Mouse (Mus musculus): Measurements from ENCODE around the gene Spg20. TPM values are rescaled to one million over a fixed set of nuclear protein-coding genes. Genes with fewer than 3 reads are reported as not detected.

Gene Spg20
- polyA plus RNA-seq, 1 experiment from 2014 or later = 14.1 TPM

GRCm38 (mm10) chr3:55084781-55085180, 27.1 kb upstream of the Spg20 start:
- ATAC-seq (ENCODE audit: low FRiP score, low read depth) = no peak; the same call in 1 of the 2 replicates
- Histone ChIP-seq H3K27me3 (0 out of 2 replicates have a peak, but pooled peaks cover 2% of the 10 kb centered on the region), H3K36me3 (no peaks in the 10 kb centered on the region), H3K27ac (replicated peaks) (no peak overlapping the region), H3K4me2 (no peak overlapping the region), H3K9ac (no peak overlapping the region), H3K4me3 (no peak overlapping the region), H3K4me1 (replicated peaks) (0 out of 2 replicates have a peak, but pooled peaks cover 4% of the 10 kb centered on the region), H3K9me3 (no peaks in the 10 kb centered on the region)
- 44% methylated on average over 6 of the region's 6 CpGs for WGBS

- Histone ChIP-seq H3K27ac (replicated peaks) (no peak overlapping the region), H3K9ac (no peak overlapping the region), H3K4me1 (replicated peaks) (0 out of 2 replicates have a peak, but pooled peaks cover 4% of the 10 kb centered on the region), H3K9me3 (no peaks in the 10 kb centered on the region), H3K27me3 (0 out of 2 replicates have a peak, but pooled peaks cover 2% of the 10 kb centered on the region), H3K4me2 (no peak overlapping the region), H3K36me3 (no peaks in the 10 kb centered on the region), H3K4me3 (no peak overlapping the region)
- ATAC-seq (ENCODE audit: low FRiP score, low read depth) = no peak
- 50% methylated on average over 3 of the region's 3 CpGs for WGBS
Observed at GRCm38 (mm10) chr3:55085716-55086115, 26.2 kb upstream of the Spg20 start.

GRCm38 (mm10) chr3:55086948-55087347, 25.0 kb upstream of the Spg20 start:
- H3K27ac ChIP-seq (replicated peaks) = no peak overlapping the region
- 0 out of 2 replicates have a peak, but pooled peaks cover 4% of the 10 kb centered on the region for H3K4me1 ChIP-seq (replicated peaks)
- H3K36me3 ChIP-seq = no peaks in the 10 kb centered on the region
- H3K9ac ChIP-seq = no peak overlapping the region
- 0 out of 2 replicates have a peak, but pooled peaks cover 2% of the 10 kb centered on the region for H3K27me3 ChIP-seq
- no peaks in the 10 kb centered on the region for H3K9me3 ChIP-seq
- H3K4me2 ChIP-seq = no peak overlapping the region
- WGBS = 90% methylated on average over 5 of the region's 5 CpGs
- no peak for ATAC-seq (ENCODE audit: low FRiP score, low read depth)
- H3K4me3 ChIP-seq = no peak overlapping the region

GRCm38 (mm10) chr3:55087360-55087759, 24.5 kb upstream of the Spg20 start:
- 0 out of 2 replicates have a peak, but pooled peaks cover 4% of the 10 kb centered on the region for H3K4me1 ChIP-seq (replicated peaks)
- no peaks in the 10 kb centered on the region for H3K36me3 ChIP-seq
- H3K27me3 ChIP-seq = 0 out of 2 replicates have a peak, but pooled peaks cover 2% of the 10 kb centered on the region
- H3K9ac ChIP-seq = no peak overlapping the region
- H3K4me2 ChIP-seq = no peak overlapping the region
- WGBS = 70% methylated on average over 4 of the region's 4 CpGs
- ATAC-seq (ENCODE audit: low FRiP score, low read depth) = no peak
- H3K9me3 ChIP-seq = no peaks in the 10 kb centered on the region
- no peak overlapping the region for H3K27ac ChIP-seq (replicated peaks)
- H3K4me3 ChIP-seq = no peak overlapping the region

- no peak for ATAC-seq (ENCODE audit: low FRiP score, low read depth)
- Histone ChIP-seq H3K36me3 (no peaks in the 10 kb centered on the region), H3K4me2 (no peak overlapping the region), H3K4me3 (no peak overlapping the region), H3K9ac (no peak overlapping the region), H3K27ac (replicated peaks) (no peak overlapping the region), H3K9me3 (no peaks in the 10 kb centered on the region), H3K27me3 (0 out of 2 replicates have a peak, but pooled peaks cover 2% of the 10 kb centered on the region), H3K4me1 (replicated peaks) (0 out of 2 replicates have a peak, but pooled peaks cover 4% of the 10 kb centered on the region)
- 79% methylated on average over 4 of the region's 4 CpGs for WGBS
Observed at GRCm38 (mm10) chr3:55088359-55088758, 23.5 kb upstream of the Spg20 start.

- 80% methylated on average over 3 of the region's 3 CpGs for WGBS
- Histone ChIP-seq H3K9ac (no peak overlapping the region), H3K4me2 (no peak overlapping the region), H3K27ac (replicated peaks) (no peak overlapping the region), H3K27me3 (0 out of 2 replicates have a peak, but pooled peaks cover 2% of the 10 kb centered on the region), H3K4me1 (replicated peaks) (0 out of 2 replicates have a peak, but pooled peaks cover 4% of the 10 kb centered on the region), H3K4me3 (no peak overlapping the region), H3K9me3 (no peaks in the 10 kb centered on the region), H3K36me3 (no peaks in the 10 kb centered on the region)
- no peak for ATAC-seq (ENCODE audit: low FRiP score, low read depth)
Observed at GRCm38 (mm10) chr3:55088843-55089242, 23.1 kb upstream of the Spg20 start.

- 80% methylated on average over 4 of the region's 4 CpGs for WGBS
- Histone ChIP-seq H3K9ac (no peak overlapping the region), H3K4me1 (replicated peaks) (0 out of 2 replicates have a peak, but pooled peaks cover 4% of the 10 kb centered on the region), H3K27ac (replicated peaks) (no peak overlapping the region), H3K36me3 (no peaks in the 10 kb centered on the region), H3K4me3 (no peak overlapping the region), H3K27me3 (0 out of 2 replicates have a peak, but pooled peaks cover 2% of the 10 kb centered on the region), H3K9me3 (no peaks in the 10 kb centered on the region), H3K4me2 (no peak overlapping the region)
- ATAC-seq (ENCODE audit: low FRiP score, low read depth) = no peak
Observed at GRCm38 (mm10) chr3:55089291-55089690, 22.6 kb upstream of the Spg20 start.

- 79% methylated on average over 1 of the region's 1 CpGs for WGBS
- Histone ChIP-seq H3K9ac (no peak overlapping the region), H3K4me3 (no peak overlapping the region), H3K4me1 (replicated peaks) (peaks cover 16% of the 10 kb centered on the region), H3K36me3 (no peaks in the 10 kb centered on the region), H3K27me3 (0 out of 2 replicates have a peak, but pooled peaks cover 2% of the 10 kb centered on the region), H3K4me2 (no peak overlapping the region), H3K9me3 (no peaks in the 10 kb centered on the region), H3K27ac (replicated peaks) (no peak overlapping the region)
- ATAC-seq (ENCODE audit: low FRiP score, low read depth) = no peak
Observed at GRCm38 (mm10) chr3:55093161-55093560, 18.7 kb upstream of the Spg20 start.

- peak; percentile 76; the same call in 1 of the 2 replicates for ATAC-seq (ENCODE audit: low FRiP score, low read depth)
- no peaks in the 10 kb centered on the region for H3K36me3 ChIP-seq
- no peak overlapping the region for H3K4me3 ChIP-seq
- H3K27ac ChIP-seq (replicated peaks) = peak overlapping the region; percentile 4; the same call in 1 of the 2 replicates
- peaks cover 16% of the 10 kb centered on the region for H3K4me1 ChIP-seq (replicated peaks)
- H3K9me3 ChIP-seq = no peaks in the 10 kb centered on the region
- H3K4me2 ChIP-seq = no peak overlapping the region
- no peaks in the 10 kb centered on the region for H3K27me3 ChIP-seq
- 23% methylated on average over 8 of the region's 8 CpGs for WGBS
- H3K9ac ChIP-seq = no peak overlapping the region
Observed at GRCm38 (mm10) chr3:55095968-55096654, 15.8 kb upstream of the Spg20 start.

- no peaks in the 10 kb centered on the region for H3K27me3 ChIP-seq
- H3K36me3 ChIP-seq = no peaks in the 10 kb centered on the region
- no peak overlapping the region for H3K9ac ChIP-seq
- no peak for ATAC-seq (ENCODE audit: low FRiP score, low read depth)
- 75% methylated on average over 2 of the region's 2 CpGs for WGBS
- H3K9me3 ChIP-seq = no peaks in the 10 kb centered on the region
- H3K27ac ChIP-seq (replicated peaks) = peak overlapping the region; percentile 4; the same call in 1 of the 2 replicates
- no peak overlapping the region for H3K4me3 ChIP-seq
- peaks cover 16% of the 10 kb centered on the region for H3K4me1 ChIP-seq (replicated peaks)
- no peak overlapping the region for H3K4me2 ChIP-seq
Observed at GRCm38 (mm10) chr3:55096655-55097005, 15.3 kb upstream of the Spg20 start.

- Histone ChIP-seq H3K9me3 (no peaks in the 10 kb centered on the region), H3K27ac (replicated peaks) (no peak overlapping the region)
- WGBS = 62% methylated on average over 2 of the region's 2 CpGs
Observed at GRCm38 (mm10) chr3:55097186-55097585, 14.7 kb upstream of the Spg20 start.

GRCm38 (mm10) chr3:55098014-55098413, 13.9 kb upstream of the Spg20 start:
- ATAC-seq (ENCODE audit: low FRiP score, low read depth) = peak; percentile 80; the same call in 1 of the 2 replicates
- 11% methylated on average over 2 of the region's 2 CpGs for WGBS

More at GRCm38 (mm10) chr3:55097186-55097585, 14.7 kb upstream of the Spg20 start:
- peaks cover 16% of the 10 kb centered on the region for H3K4me1 ChIP-seq (replicated peaks)
- H3K9ac ChIP-seq = no peak overlapping the region
- no peak for ATAC-seq (ENCODE audit: low FRiP score, low read depth)
- H3K4me3 ChIP-seq = no peak overlapping the region
- H3K4me2 ChIP-seq = no peak overlapping the region
- H3K27me3 ChIP-seq = no peaks in the 10 kb centered on the region
- no peaks in the 10 kb centered on the region for H3K36me3 ChIP-seq

More at GRCm38 (mm10) chr3:55098014-55098413, 13.9 kb upstream of the Spg20 start:
- no peak overlapping the region for H3K4me3 ChIP-seq
- H3K27ac ChIP-seq (replicated peaks) = no peak overlapping the region
- no peaks in the 10 kb centered on the region for H3K27me3 ChIP-seq
- no peaks in the 10 kb centered on the region for H3K36me3 ChIP-seq
- peaks cover 16% of the 10 kb centered on the region for H3K4me1 ChIP-seq (replicated peaks)
- H3K4me2 ChIP-seq = no peak overlapping the region
- no peaks in the 10 kb centered on the region for H3K9me3 ChIP-seq
- no peak overlapping the region for H3K9ac ChIP-seq
